Mouse (Mus musculus) liver, embryonic 11.5 days (tissue): Measurements from ENCODE around the gene Abca8b. TPM values are rescaled to one million over a fixed set of nuclear protein-coding genes. Genes with fewer than 3 reads are reported as not detected.

Experiments
- ATAC-seq: fragments of 200-750 bp; cut with Nextera tagmentation; replicated peaks from 2 replicates; pipeline ENCODE4 v1.8.0; 2017; ENCODE audit warnings: moderate number of reproducible peaks, mild to moderate bottlenecking, moderate TSS enrichment, moderate library complexity; ENCODE audit not compliant: low FRiP score
- DNase-seq: peaks from one replicate; pipeline ENCODE4 v3.0.0-alpha.2; 2017; ENCODE audit warnings: low spot score
- H3K27ac ChIP-seq: fragments of 300-500 bp; sonication (generic); 2 replicates; pipeline ENCODE4 v1.5.1; 2014; ENCODE audit warnings: mild to moderate bottlenecking, low read depth, low read length, control low read depth
- H3K27me3 ChIP-seq: fragments of 300-500 bp; sonication (generic); replicated peaks from 2 replicates; pipeline ENCODE4 v1.6.1; 2014; ENCODE audit warnings: low read length, mixed read lengths; ENCODE audit not compliant: control insufficient read depth, insufficient read depth
- H3K36me3 ChIP-seq: fragments of 300-500 bp; sonication (generic); 2 replicates; pipeline ENCODE4 v1.6.1; 2014; ENCODE audit warnings: mild to moderate bottlenecking, low read length, moderate library complexity, mixed read lengths; ENCODE audit not compliant: control insufficient read depth, insufficient read depth
- H3K4me1 ChIP-seq: fragments of 300-500 bp; sonication (generic); replicated peaks from 2 replicates; pipeline ENCODE4 v1.6.1; 2014; ENCODE audit warnings: low read length, mixed read lengths; ENCODE audit not compliant: control insufficient read depth, insufficient read depth
- H3K4me2 ChIP-seq: fragments of 300-500 bp; sonication (generic); 2 replicates; pipeline ENCODE4 v1.6.1; 2014; ENCODE audit warnings: mild to moderate bottlenecking, control low read depth, moderate library complexity
- H3K4me3 ChIP-seq: fragments of 300-500 bp; sonication (generic); 2 replicates; pipeline ENCODE4 v1.5.1; 2014; ENCODE audit warnings: low read depth, low read length, control low read depth
- H3K9ac ChIP-seq: fragments of 300-500 bp; sonication (generic); 2 replicates; pipeline ENCODE4 v1.6.1; 2014; ENCODE audit warnings: low read depth, low read length, control low read depth
- H3K9me3 ChIP-seq: fragments of 300-500 bp; sonication (generic); 2 replicates; pipeline ENCODE4 v1.6.1; 2016; ENCODE audit warnings: low read length, inconsistent platforms, mixed read lengths; ENCODE audit not compliant: control insufficient read depth
- WGBS: fragments of 180-500 bp; shearing (Covaris S2); extraction: QIAGEN DNeasy Blood & Tissue Kit; methylation state at CpG from one replicate; pipeline ENCODE4 v1.1.7; 2014; 5-methylcytosine and 5-hydroxymethylcytosine counted together
- polyA plus RNA-seq: library from polyadenylated mRNA; unstranded; fragments of >200 nt; fragmentation: Nextera tagmentation; extraction: Ambion mirVana; gene quantifications from 2 replicates; pipeline ENCODE4 v1.2.1, GENCODE M21; 2014

Gene Abca8b
- polyA plus RNA-seq, 1 experiment from 2014 or later = 6.1 TPM

GRCm38 (mm10) chr11:109908207-109909031 is 87.2 kb downstream of the Abca8b start:
- Histone ChIP-seq H3K4me2 (no peak overlapping the region), H3K9me3 (no peaks in the 10 kb centered on the region), H3K27ac (no peak overlapping the region), H3K9ac (no peak overlapping the region), H3K4me1 (no peaks in the 10 kb centered on the region), H3K4me3 (no peak overlapping the region), H3K36me3 (no peaks in the 10 kb centered on the region), H3K27me3 (no peaks in the 10 kb centered on the region)
- WGBS = 86% methylated on average over 10 of the region's 10 CpGs
- ATAC-seq (no peak), DNase-seq (no peak)

GRCm38 (mm10) chr11:109907508-109907907 is 88.1 kb downstream of the Abca8b start:
- Histone ChIP-seq H3K4me2 (no peak overlapping the region), H3K9me3 (no peaks in the 10 kb centered on the region), H3K4me1 (no peaks in the 10 kb centered on the region), H3K27me3 (no peaks in the 10 kb centered on the region), H3K36me3 (no peaks in the 10 kb centered on the region), H3K27ac (no peak overlapping the region), H3K4me3 (no peak overlapping the region), H3K9ac (no peak overlapping the region)
- WGBS = 86% methylated on average over 2 of the region's 2 CpGs
- ATAC-seq (no peak), DNase-seq (no peak)

GRCm38 (mm10) chr11:109902616-109903598 is 92.7 kb downstream of the Abca8b start:
- Histone ChIP-seq H3K9ac (no peak overlapping the region), H3K4me3 (no peak overlapping the region), H3K9me3 (no peaks in the 10 kb centered on the region), H3K27ac (no peak overlapping the region), H3K36me3 (no peaks in the 10 kb centered on the region), H3K27me3 (no peaks in the 10 kb centered on the region), H3K4me1 (no peaks in the 10 kb centered on the region), H3K4me2 (no peak overlapping the region)
- ATAC-seq = no peak
- 62% methylated on average over 6 of the region's 6 CpGs for WGBS
- DNase-seq = no peak

GRCm38 (mm10) chr11:109900491-109901241 is 95.0 kb downstream of the Abca8b start:
- DNase-seq (no peak), ATAC-seq (no peak)

GRCm38 (mm10) chr11:109898791-109899467 is 96.7 kb downstream of the Abca8b start:
- Histone ChIP-seq H3K4me2 (no peak overlapping the region), H3K9me3 (no peaks in the 10 kb centered on the region), H3K4me1 (no peaks in the 10 kb centered on the region), H3K27ac (no peak overlapping the region), H3K9ac (no peak overlapping the region), H3K4me3 (no peak overlapping the region), H3K36me3 (no peaks in the 10 kb centered on the region), H3K27me3 (no peaks in the 10 kb centered on the region)
- WGBS = 82% methylated on average over 6 of the region's 6 CpGs
- no peak for DNase-seq
- ATAC-seq = no peak

More at GRCm38 (mm10) chr11:109900491-109901241, 95.0 kb downstream of the Abca8b start:
- no peak overlapping the region for H3K27ac ChIP-seq
- H3K9ac ChIP-seq = no peak overlapping the region
- 43% methylated on average over 4 of the region's 4 CpGs for WGBS
- H3K4me2 ChIP-seq = no peak overlapping the region
- no peaks in the 10 kb centered on the region for H3K9me3 ChIP-seq
- no peaks in the 10 kb centered on the region for H3K36me3 ChIP-seq
- H3K4me3 ChIP-seq = no peak overlapping the region
- no peaks in the 10 kb centered on the region for H3K4me1 ChIP-seq
- no peaks in the 10 kb centered on the region for H3K27me3 ChIP-seq

- Histone ChIP-seq H3K27me3 (no peaks in the 10 kb centered on the region), H3K36me3 (no peaks in the 10 kb centered on the region), H3K9ac (no peak overlapping the region), H3K4me2 (no peak overlapping the region), H3K9me3 (no peaks in the 10 kb centered on the region), H3K27ac (no peak overlapping the region), H3K4me3 (no peak overlapping the region), H3K4me1 (no peaks in the 10 kb centered on the region)
- DNase-seq (no peak), ATAC-seq (no peak)
- 76% methylated on average over 6 of the region's 6 CpGs for WGBS
Measured at GRCm38 (mm10) chr11:109895952-109896530, 99.6 kb downstream of the Abca8b start.

GRCm38 (mm10) chr11:109895496-109895895 is 100.1 kb downstream of the Abca8b start:
- H3K27me3 ChIP-seq = no peaks in the 10 kb centered on the region
- H3K27ac ChIP-seq = no peak overlapping the region
- H3K4me2 ChIP-seq = no peak overlapping the region
- WGBS = 69% methylated on average over 4 of the region's 4 CpGs
- DNase-seq = no peak
- no peak overlapping the region for H3K9ac ChIP-seq
- H3K9me3 ChIP-seq = no peaks in the 10 kb centered on the region
- H3K4me1 ChIP-seq = no peaks in the 10 kb centered on the region
- ATAC-seq = no peak
- H3K36me3 ChIP-seq = no peaks in the 10 kb centered on the region
- no peak overlapping the region for H3K4me3 ChIP-seq
